Mouse (Mus musculus) 3T3-L1 (cell line): Measurements from ENCODE around the gene Zfp879.

ENCODE experiments used
- DNase-seq: peaks from one replicate; pipeline ENCODE4 v3.0.0-alpha.2; 2015; ENCODE audit warnings: low read depth, low spot score

Gene Zfp879

GRCm38 (mm10) chr11:50841023-50841735 is at the start of gene Zfp879:
TSS of gene Zfp879 (minus strand) at chr11:50841552.
- DNase-seq, result no peak

GRCm38 (mm10) chr11:50887390-50888128 is 46.2 kb upstream of the Zfp879 start, which contains the start of gene Zfp454:
TSS of gene Zfp454 (minus strand) at chr11:50887651.
- peak; percentile 87 for DNase-seq

GRCm38 (mm10) chr11:50886933-50887293 is 45.6 kb upstream of the Zfp879 start:
- DNase-seq, result peak; percentile 17

GRCm38 (mm10) chr11:50886231-50886932 is 45.0 kb upstream of the Zfp879 start:
- DNase-seq, result peak; percentile 40

- DNase-seq, result peak; percentile 2
Observed at GRCm38 (mm10) chr11:50883756-50884155, 42.4 kb upstream of the Zfp879 start.

GRCm38 (mm10) chr11:50878641-50879040 is 37.3 kb upstream of the Zfp879 start:
- no peak for DNase-seq

- no peak for DNase-seq
Observed at GRCm38 (mm10) chr11:50850989-50851601, 9.7 kb upstream of the Zfp879 start.

- DNase-seq, result no peak
Observed at GRCm38 (mm10) chr11:50850177-50850735, 8.9 kb upstream of the Zfp879 start, which contains the start of gene Grm6. TSS of gene Grm6 (plus strand) at chr11:50850685.

GRCm38 (mm10) chr11:50849310-50849709 is 8.0 kb upstream of the Zfp879 start:
- DNase-seq, result no peak

- DNase-seq, result no peak
Observed at GRCm38 (mm10) chr11:50848520-50849137, 7.3 kb upstream of the Zfp879 start.

GRCm38 (mm10) chr11:50847047-50847446 is 5.7 kb upstream of the Zfp879 start:
- no peak for DNase-seq

- no peak for DNase-seq
Observed at GRCm38 (mm10) chr11:50845951-50846350, 4.6 kb upstream of the Zfp879 start.

- peak; percentile 6 for DNase-seq
Observed at GRCm38 (mm10) chr11:50835727-50836126, 5.6 kb downstream of the Zfp879 start.

GRCm38 (mm10) chr11:50827010-50827953 is 14.1 kb downstream of the Zfp879 start, which contains the start of gene Zfp354c:
TSS of gene Zfp354c (minus strand) at chr11:50827724.
- peak; percentile 78 for DNase-seq

GRCm38 (mm10) chr11:50826214-50826613 is 15.1 kb downstream of the Zfp879 start:
- DNase-seq, result peak; percentile 33

- DNase-seq, result no peak
Observed at GRCm38 (mm10) chr11:50814233-50814632, 27.1 kb downstream of the Zfp879 start.

- DNase-seq, result no peak
Observed at GRCm38 (mm10) chr11:50798836-50799235, 42.5 kb downstream of the Zfp879 start.

- DNase-seq, result no peak
Observed at GRCm38 (mm10) chr11:50797674-50798073, 43.7 kb downstream of the Zfp879 start.
